Mouse (Mus musculus): Measurements from ENCODE around the gene Maea.
"Not testable (repeated sequence)": the region's sequence is repeated elsewhere in the genome, so short reads cannot be mapped to it uniquely, and the experiment has no call there.

The Maea gene

GRCm38 (mm10) chr5:33335273-33335976 lies at the start of gene Maea:
Maea (plus strand) TSS chr5:33335509.
- in situ Hi-C loops (cut with MboI, MseI): loop anchor here (5.0 kb wide), 1 partner anchor 63 kb away; the partner anchor contains the start of gene Ctbp1

DNA sequence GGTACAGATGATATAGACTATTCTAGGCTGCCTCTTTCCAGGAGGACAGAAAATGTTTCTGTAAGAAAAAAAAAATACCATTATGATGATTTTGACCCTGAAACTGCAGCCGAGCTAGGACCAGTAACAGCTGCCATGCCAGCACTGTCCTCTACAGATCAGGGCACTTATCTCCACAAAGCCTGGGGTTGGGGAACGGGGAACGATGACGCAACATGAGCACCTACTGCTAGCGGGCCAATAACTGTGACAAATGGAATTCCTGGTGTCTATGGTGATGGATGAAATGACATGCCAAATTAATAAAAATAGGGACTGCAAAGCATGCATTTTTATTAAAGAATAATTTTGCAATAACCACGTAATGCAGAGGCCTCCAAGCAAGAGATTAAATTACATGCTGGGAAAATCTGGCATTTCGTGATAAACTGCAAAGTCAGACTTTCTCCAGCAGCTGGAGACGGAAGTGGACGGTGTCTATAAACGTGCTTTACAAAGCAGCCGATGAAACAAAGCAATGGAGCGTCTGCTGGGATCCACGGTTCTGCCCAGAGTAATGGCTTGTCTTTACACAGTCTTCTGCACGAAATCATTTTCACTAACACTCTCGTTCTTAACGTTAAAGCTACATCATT lies 41.4 kb upstream of the Maea start:
- in situ Hi-C loops (cut with MboI, MseI): no loop called here

GRCm38 (mm10) chr5:33297164-33297563 lies 38.1 kb upstream of the Maea start:
- in situ Hi-C loops (cut with MboI, MseI): no loop called here

GRCm38 (mm10) chr5:33301801-33302200 lies 33.5 kb upstream of the Maea start:
- in situ Hi-C loops (cut with MboI, MseI): no loop called here

DNA sequence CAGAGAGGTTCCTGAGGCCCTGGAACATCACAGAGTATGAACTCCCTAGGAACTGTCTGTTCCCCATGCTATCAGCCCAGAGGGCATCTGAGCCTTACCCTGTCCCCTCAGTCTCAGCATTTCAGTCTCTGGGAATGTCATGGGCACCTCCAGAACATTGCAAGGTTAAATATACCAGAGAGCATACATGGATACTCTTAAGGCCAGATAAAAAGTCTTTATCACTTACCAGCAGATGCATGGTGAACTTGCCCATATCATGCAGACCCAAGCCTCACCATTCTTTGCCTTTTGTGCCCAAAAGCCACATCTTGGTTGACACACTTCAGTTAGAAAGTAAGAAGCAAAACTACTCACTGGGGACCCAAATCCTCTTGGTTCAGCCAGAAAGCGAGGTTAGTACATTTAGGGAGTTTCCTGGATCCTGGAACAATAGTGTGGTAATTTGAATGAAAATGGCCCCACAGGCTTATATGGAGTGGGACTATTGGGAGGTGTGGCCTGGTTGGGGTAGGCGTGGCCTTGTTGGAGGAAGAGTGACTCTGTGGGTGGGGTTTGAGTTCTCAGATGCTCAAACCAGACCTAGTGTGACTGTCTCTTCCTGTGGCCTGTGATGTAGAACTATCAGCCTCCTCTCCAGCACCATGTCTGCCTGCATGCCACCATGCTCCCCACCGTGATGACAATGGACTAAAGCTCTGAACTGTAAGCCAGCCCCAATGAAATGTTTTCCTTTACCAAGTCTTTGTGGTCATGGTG lies 24.4 kb upstream of the Maea start:
- in situ Hi-C loops (cut with MboI, MseI): no loop called here

DNA sequence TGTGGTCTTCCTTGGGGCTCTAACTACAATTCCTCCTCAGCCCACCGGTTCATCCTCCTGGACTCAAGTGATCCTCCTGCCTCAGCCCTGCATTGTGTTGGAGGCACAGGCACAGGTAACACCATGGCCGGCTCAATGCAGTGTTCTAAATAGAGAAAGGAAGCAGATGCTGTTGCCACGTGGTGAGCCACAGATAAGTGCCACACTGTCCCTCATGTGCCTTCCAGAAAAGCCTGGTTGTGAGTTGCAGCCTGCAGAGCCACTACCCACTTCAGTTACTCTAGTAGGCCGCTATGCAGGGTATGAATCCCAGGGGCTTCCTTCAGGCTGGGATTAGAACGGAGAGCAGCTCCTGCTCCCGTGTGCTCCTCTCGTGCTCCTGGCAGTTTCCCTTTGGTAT lies 23.1 kb upstream of the Maea start:
- in situ Hi-C loops (cut with MboI, MseI): no loop called here

GRCm38 (mm10) chr5:33324491-33324890 lies 10.8 kb upstream of the Maea start:
- in situ Hi-C loops (cut with MboI, MseI): no loop called here

DNA sequence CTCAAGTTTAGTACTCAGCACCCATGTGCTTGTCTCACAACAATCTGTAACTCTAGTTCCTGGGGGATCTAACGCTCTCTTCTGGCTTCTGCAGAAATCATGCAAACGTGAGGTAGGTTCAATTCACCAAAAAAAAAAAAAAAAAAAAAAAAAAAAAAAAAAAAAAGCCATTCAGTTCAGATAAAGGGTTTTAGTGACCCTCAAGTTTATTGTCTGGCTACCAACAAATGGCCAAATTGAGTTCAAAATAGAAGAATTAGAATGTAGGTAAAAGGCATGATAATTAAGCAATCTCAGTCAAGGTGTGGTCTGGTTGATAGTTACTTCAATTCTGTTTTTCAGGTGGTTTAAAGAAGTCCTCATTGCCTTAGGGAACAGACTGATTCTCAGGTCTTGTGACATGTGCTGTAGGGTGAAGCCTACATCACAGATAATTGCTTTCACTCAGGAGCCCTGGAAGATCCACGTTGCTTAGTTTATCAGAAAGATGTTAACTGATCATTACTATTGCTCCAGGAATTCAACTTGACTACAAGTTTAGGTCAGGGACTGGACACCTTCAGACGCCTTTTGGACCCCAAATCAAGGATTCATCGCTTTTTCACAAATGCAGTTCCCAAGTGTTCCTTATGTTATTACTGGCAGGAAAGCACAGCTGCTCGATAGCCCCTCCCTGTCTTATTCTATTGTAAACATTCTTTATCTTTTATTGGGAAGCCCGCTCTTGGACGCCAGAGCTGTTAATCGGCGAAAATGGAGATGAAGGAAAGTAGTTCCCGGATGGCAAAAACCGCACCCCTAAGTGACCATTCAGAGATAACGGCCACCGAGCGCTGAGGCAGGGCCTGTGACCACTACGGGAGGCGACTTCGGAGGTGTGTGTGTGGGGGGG lies 682 bp upstream of the Maea start:
- in situ Hi-C loops (cut with MboI, MseI): loop anchor here (5.0 kb wide), 1 partner anchor 62 kb away; the partner anchor contains the start of gene Ctbp1

- in situ Hi-C loops (cut with MboI, MseI): loop anchor here (5.0 kb wide), 1 partner anchor 64 kb away; the partner anchor contains the start of gene Ctbp1
Measured at GRCm38 (mm10) chr5:33335977-33336360, 660 bp downstream of the Maea start.

DNA sequence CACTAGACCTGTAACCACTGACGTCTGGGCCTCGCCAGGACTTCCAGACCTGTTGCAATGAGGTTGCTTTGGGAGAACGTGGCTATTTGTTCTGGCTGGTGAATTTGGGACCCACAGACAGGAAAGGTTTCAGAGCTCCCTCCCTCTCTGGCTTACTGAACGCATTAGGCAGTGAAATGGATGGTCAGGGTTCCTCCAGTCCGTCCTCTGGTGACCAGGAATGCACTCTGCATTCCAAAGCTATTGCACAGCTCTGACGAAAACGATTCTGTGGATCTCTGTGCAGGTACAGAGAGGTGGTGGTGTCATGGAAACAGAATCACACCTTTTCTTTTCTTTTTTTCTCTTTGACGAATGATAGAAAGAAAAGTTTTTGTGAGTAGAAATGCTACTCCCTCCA lies 1.9 kb downstream of the Maea start:
- in situ Hi-C loops (cut with MboI, MseI): loop anchor here (5.0 kb wide), 1 partner anchor 65 kb away; the partner anchor contains the start of gene Ctbp1

DNA sequence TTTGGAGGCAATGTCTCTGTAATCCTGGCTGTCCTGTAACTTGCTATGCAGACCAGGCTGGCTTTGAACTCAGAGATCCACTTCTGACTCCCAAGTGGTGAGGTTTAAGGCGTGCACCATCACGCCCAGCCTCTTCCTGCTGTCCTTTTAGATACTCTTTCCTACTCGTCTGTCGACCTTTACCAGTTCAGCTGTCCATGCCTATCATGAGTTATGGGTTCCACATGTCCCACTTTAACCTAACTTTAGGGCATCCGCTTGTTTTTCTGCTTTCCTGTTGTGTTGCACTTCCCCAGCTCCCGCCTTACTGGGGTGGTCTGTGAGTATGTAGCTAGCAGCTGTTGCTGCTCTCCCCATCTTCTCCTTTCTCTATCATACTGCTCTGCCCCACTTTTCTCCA lies 5.9 kb downstream of the Maea start:
- in situ Hi-C loops (cut with MboI, MseI): no loop called here

- in situ Hi-C loops (cut with MboI, MseI): not testable (repeated sequence)
Measured at GRCm38 (mm10) chr5:33342248-33342647, 6.9 kb downstream of the Maea start.

GRCm38 (mm10) chr5:33342821-33343220 lies 7.5 kb downstream of the Maea start:
- in situ Hi-C loops (cut with MboI, MseI): no loop called here

DNA sequence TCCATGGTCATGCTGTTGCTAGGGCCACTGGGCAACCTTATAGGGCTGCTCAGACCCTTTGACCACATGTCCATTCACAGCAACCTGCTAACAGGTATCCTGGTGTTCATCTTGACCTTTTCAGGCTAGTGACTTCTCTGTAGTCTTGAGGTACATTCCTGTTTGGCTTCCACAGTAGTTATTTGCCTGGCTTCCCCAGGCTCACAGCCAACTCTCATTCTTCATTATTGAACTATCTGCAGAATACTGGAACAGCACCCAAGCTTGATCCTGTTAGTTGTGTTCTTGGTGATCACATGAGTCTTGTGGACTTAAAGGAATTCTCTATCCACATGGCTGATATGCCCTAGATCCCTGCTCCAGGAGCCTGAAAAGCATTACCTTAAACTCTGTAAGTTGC lies 8.3 kb downstream of the Maea start:
- in situ Hi-C loops (cut with MboI, MseI): no loop called here

GRCm38 (mm10) chr5:33344070-33344469 lies 8.8 kb downstream of the Maea start:
- in situ Hi-C loops (cut with MboI, MseI): no loop called here

- in situ Hi-C loops (cut with MboI, MseI): no loop called here
Measured at GRCm38 (mm10) chr5:33347620-33348019, 12.3 kb downstream of the Maea start.

- in situ Hi-C loops (cut with MboI, MseI): no loop called here
Measured at GRCm38 (mm10) chr5:33349205-33349604, 13.9 kb downstream of the Maea start.

GRCm38 (mm10) chr5:33349706-33350105 lies 14.4 kb downstream of the Maea start:
- in situ Hi-C loops (cut with MboI, MseI): no loop called here

GRCm38 (mm10) chr5:33351556-33352272 lies 16.4 kb downstream of the Maea start:
- in situ Hi-C loops (cut with MboI, MseI): no loop called here

GRCm38 (mm10) chr5:33352273-33352645 lies 16.9 kb downstream of the Maea start:
- in situ Hi-C loops (cut with MboI, MseI): no loop called here

- in situ Hi-C loops (cut with MboI, MseI): no loop called here
Measured at GRCm38 (mm10) chr5:33353011-33353410, 17.7 kb downstream of the Maea start.
